Mouse (Mus musculus): ENCODE measurements around the gene Bean1. TPM values are rescaled to one million over a fixed set of nuclear protein-coding genes. Genes with fewer than 3 reads are reported as not detected.

Gene Bean1
- polyA plus RNA-seq, 1 experiment from 2014 or later = not detected

Other genes with a start within 250 kb of the Bean1 start
- gene Cdh5, start 68.8 kb upstream of the Bean1 start, polyA plus RNA-seq (2018) = 0.34 to 2.9 TPM (median 1.6 TPM) in 3 replicates
- 50.8 to 58.2 TPM (median 53.7 TPM) in 3 replicates for gene Tk2, start 78.1 kb downstream of the Bean1 start, polyA plus RNA-seq (2018)
- gene Cklf, start 80.4 kb downstream of the Bean1 start, polyA plus RNA-seq (2018) = 22.6 to 77.8 TPM (median 52.8 TPM) in 3 replicates
- gene Cmtm2a, start 122.7 kb downstream of the Bean1 start, polyA plus RNA-seq (2018) = not detected in 3 replicates
- gene Gm45711, start 139.6 kb downstream of the Bean1 start, polyA plus RNA-seq (2018) = not detected in 3 replicates
- not detected in 3 replicates for gene Cmtm1, start 139.7 kb downstream of the Bean1 start, polyA plus RNA-seq (2018)
- gene Gm11020, start 151.1 kb downstream of the Bean1 start, polyA plus RNA-seq (2018) = not detected in 3 replicates
- gene Cmtm2b, start 151.8 kb downstream of the Bean1 start, polyA plus RNA-seq (2018) = not detected in 3 replicates
- 170 to 223 TPM (median 206 TPM) in 3 replicates for gene Cmtm3, start 169.0 kb downstream of the Bean1 start, polyA plus RNA-seq (2018)
- 7.3 to 11.9 TPM (median 9.5 TPM) in 3 replicates for gene Cmtm4, start 225.4 kb downstream of the Bean1 start, polyA plus RNA-seq (2018)